Mouse (Mus musculus) MEL (cell line): ENCODE measurements around the gene Mex3a. TPM values are rescaled to one million over a fixed set of nuclear protein-coding genes. Genes with fewer than 3 reads are reported as not detected.

Experiments used
- DNase-seq: peaks from one replicate; pipeline ENCODE4 v3.0.0; 2011; ENCODE audit warnings: low read depth, low spot score
- H3K27ac ChIP-seq: 2 replicates; pipeline ENCODE4 v1.5.1; 2012; ENCODE audit warnings: low read depth, mild to moderate bottlenecking, control low read depth, low read length, moderate library complexity; ENCODE audit not compliant: control insufficient read depth
- H3K27me3 ChIP-seq, 2 experiments: fragments of 150-350 bp in 1 of 2; sonication (generic) in 1 of 2; 2 replicates each; pipeline ENCODE4 v1.6.1; 2012; ENCODE audit warnings: low read length in 2 of 2, mild to moderate bottlenecking in 2 of 2, improper control_type of control experiment in 1 of 2, moderate library complexity in 1 of 2; ENCODE audit not compliant: insufficient read depth in 2 of 2, control insufficient read depth in 1 of 2
- H3K36me3 ChIP-seq, 2 experiments: 2 replicates each; pipeline ENCODE4 v1.6.1; 2012 to 2014; ENCODE audit warnings: low read length in 2 of 2, improper control_type of control experiment in 1 of 2, inconsistent platforms in 1 of 2, mild to moderate bottlenecking in 1 of 2; ENCODE audit not compliant: insufficient read depth in 2 of 2, control insufficient read depth in 1 of 2
- H3K4me1 ChIP-seq, 2 experiments: fragments of 150-350 bp in 1 of 2; sonication (generic) in 1 of 2; 2 replicates each; pipeline ENCODE4 v1.6.1; 2012; ENCODE audit warnings: low read length in 2 of 2, improper control_type of control experiment in 1 of 2, mild to moderate bottlenecking in 1 of 2; ENCODE audit not compliant: insufficient read depth in 2 of 2, control insufficient read depth in 1 of 2
- H3K4me3 ChIP-seq, 2 experiments: fragments of 150-350 bp in 1 of 2; sonication (generic) in 1 of 2; 2 replicates each; pipeline ENCODE4 v1.5.1; 2012; ENCODE audit warnings: low read depth in 2 of 2, low read length in 2 of 2, mild to moderate bottlenecking in 2 of 2, moderate library complexity in 2 of 2, control low read depth in 1 of 2, improper control_type of control experiment in 1 of 2; ENCODE audit not compliant: control insufficient read depth in 1 of 2, insufficient read depth in 1 of 2
- H3K79me2 ChIP-seq: 2 replicates; pipeline ENCODE4 v1.6.1; 2012; ENCODE audit warnings: mild to moderate bottlenecking, low read length, moderate library complexity; ENCODE audit not compliant: control insufficient read depth, poor library complexity, insufficient read depth
- H3K9ac ChIP-seq: 2 replicates; pipeline ENCODE4 v1.6.1; 2012; ENCODE audit warnings: low read depth, mild to moderate bottlenecking, control low read depth, low read length, moderate library complexity; ENCODE audit not compliant: control insufficient read depth, poor library complexity, severe bottlenecking
- H3K9me3 ChIP-seq: fragments of 150-350 bp; sonication (generic); replicated peaks from 2 replicates; pipeline ENCODE4 v1.6.1; 2012; ENCODE audit warnings: mild to moderate bottlenecking, low read length, improper control_type of control experiment, moderate library complexity; ENCODE audit not compliant: insufficient read depth
- BHLHE40 ChIP-seq: IDR thresholded peaks from 2 replicates; pipeline ENCODE4 v1.6.1; 2012; ENCODE audit warnings: low read depth, mild to moderate bottlenecking, inconsistent platforms, low read length, improper control_type of control experiment, borderline replicate concordance
- CHD1 ChIP-seq: IDR thresholded peaks from 2 replicates; pipeline ENCODE4 v1.6.1; 2012; ENCODE audit warnings: low read depth, mild to moderate bottlenecking, inconsistent platforms, low read length, improper control_type of control experiment
- CHD2 ChIP-seq: IDR thresholded peaks from 2 replicates; pipeline ENCODE4 v1.6.1; 2011; ENCODE audit warnings: low read length, improper control_type of control experiment
- E2F4 ChIP-seq: IDR thresholded peaks from 2 replicates; pipeline ENCODE4 v1.6.1; 2011; ENCODE audit warnings: low read depth, low read length, improper control_type of control experiment, borderline replicate concordance
- ELF1 ChIP-seq: IDR thresholded peaks from 2 replicates; pipeline ENCODE4 v1.6.1; 2014; ENCODE audit warnings: low read depth, mild to moderate bottlenecking, inconsistent platforms, low read length, improper control_type of control experiment, moderate library complexity
- EP300 ChIP-seq, 2 experiments: IDR thresholded peaks; 2 replicates each; pipeline ENCODE4 v1.6.1; 2011; ENCODE audit warnings: improper control_type of control experiment in 2 of 2, low read length in 2 of 2, low read depth in 1 of 2, mild to moderate bottlenecking in 1 of 2
- ETS1 ChIP-seq: IDR thresholded peaks from 2 replicates; pipeline ENCODE4 v1.6.1; 2012; ENCODE audit warnings: low read depth, mild to moderate bottlenecking, inconsistent platforms, low read length, improper control_type of control experiment, moderate library complexity
- GABPA ChIP-seq: IDR thresholded peaks from 2 replicates; pipeline ENCODE4 v1.6.1; 2012; ENCODE audit warnings: low read depth, mild to moderate bottlenecking, inconsistent platforms, low read length, improper control_type of control experiment, moderate library complexity
- GATA1 ChIP-seq: IDR thresholded peaks from 2 replicates; pipeline ENCODE4 v1.6.1; 2011; ENCODE audit warnings: low read depth, low read length, improper control_type of control experiment
- HCFC1 ChIP-seq: IDR thresholded peaks from 2 replicates; pipeline ENCODE4 v1.6.1; 2012; ENCODE audit warnings: low read depth, mild to moderate bottlenecking, inconsistent platforms, low read length, improper control_type of control experiment, moderate library complexity
- JUND ChIP-seq: IDR thresholded peaks from 2 replicates; pipeline ENCODE4 v1.6.1; 2011; ENCODE audit warnings: low read depth, mild to moderate bottlenecking, improper control_type of control experiment, low read length
- MAFK ChIP-seq: IDR thresholded peaks from 2 replicates; pipeline ENCODE4 v1.6.1; 2011; ENCODE audit warnings: low read depth, mild to moderate bottlenecking, low read length, improper control_type of control experiment, borderline replicate concordance
- MAX ChIP-seq: IDR thresholded peaks from 2 replicates; pipeline ENCODE4 v1.6.1; 2011; ENCODE audit warnings: low read length, improper control_type of control experiment
- MAZ ChIP-seq: IDR thresholded peaks from 2 replicates; pipeline ENCODE4 v1.6.1; 2012; ENCODE audit warnings: low read depth, mild to moderate bottlenecking, inconsistent platforms, low read length, improper control_type of control experiment
- MEF2A ChIP-seq: IDR thresholded peaks from 2 replicates; pipeline ENCODE4 v1.6.1; 2014; ENCODE audit warnings: low read depth, mild to moderate bottlenecking, inconsistent platforms, low read length, improper control_type of control experiment; ENCODE audit not compliant: poor library complexity, insufficient replicate concordance, severe bottlenecking; ENCODE audit errors: extremely low read depth
- MXI1 ChIP-seq: IDR thresholded peaks from 2 replicates; pipeline ENCODE4 v1.6.1; 2011; ENCODE audit warnings: mild to moderate bottlenecking, low read depth, low read length, improper control_type of control experiment
- NELFE ChIP-seq: IDR thresholded peaks from 2 replicates; pipeline ENCODE4 v1.6.1; 2011; ENCODE audit warnings: low read depth, low read length, improper control_type of control experiment
- NRF1 ChIP-seq: IDR thresholded peaks from 2 replicates; pipeline ENCODE4 v1.6.1; 2014; ENCODE audit warnings: low read depth, mild to moderate bottlenecking, inconsistent platforms, low read length, improper control_type of control experiment, moderate library complexity; ENCODE audit not compliant: poor library complexity, insufficient read depth, severe bottlenecking
- POLR2AphosphoS2 ChIP-seq: IDR thresholded peaks from 2 replicates; pipeline ENCODE4 v1.6.1; 2011; ENCODE audit warnings: low read length, improper control_type of control experiment
- POLR2AphosphoS5 ChIP-seq: IDR thresholded peaks from 2 replicates; pipeline ENCODE4 v1.6.1; 2012; ENCODE audit warnings: low read depth, borderline replicate concordance, mild to moderate bottlenecking, inconsistent platforms, low read length, moderate library complexity, mixed read lengths
- RAD21 ChIP-seq: IDR thresholded peaks from 2 replicates; pipeline ENCODE4 v1.6.1; 2011; ENCODE audit warnings: mild to moderate bottlenecking, low read depth, low read length, improper control_type of control experiment
- SIN3A ChIP-seq: IDR thresholded peaks from 2 replicates; pipeline ENCODE4 v1.6.1; 2012; ENCODE audit warnings: low read length, improper control_type of control experiment, inconsistent platforms
- SMC3 ChIP-seq: IDR thresholded peaks from 2 replicates; pipeline ENCODE4 v1.6.1; 2011; ENCODE audit warnings: low read depth, low read length, improper control_type of control experiment
- TBP ChIP-seq: IDR thresholded peaks from 2 replicates; pipeline ENCODE4 v1.8.0; 2011; ENCODE audit warnings: low read depth, low read length, improper control_type of control experiment
- TCF12 ChIP-seq: IDR thresholded peaks from 2 replicates; pipeline ENCODE4 v1.6.1; 2014; ENCODE audit warnings: low read depth, mild to moderate bottlenecking, inconsistent platforms, low read length, improper control_type of control experiment, moderate library complexity
- UBTF ChIP-seq: IDR thresholded peaks from 2 replicates; pipeline ENCODE4 v1.6.1; 2012; ENCODE audit warnings: low read depth, mild to moderate bottlenecking, inconsistent platforms, low read length, improper control_type of control experiment, moderate library complexity, borderline replicate concordance; ENCODE audit not compliant: insufficient read depth
- USF1 ChIP-seq: IDR thresholded peaks from 2 replicates; pipeline ENCODE4 v1.6.1; 2014; ENCODE audit warnings: low read depth, mild to moderate bottlenecking, inconsistent platforms, low read length, improper control_type of control experiment, moderate library complexity
- ZC3H11A ChIP-seq: IDR thresholded peaks from 2 replicates; pipeline ENCODE4 v1.6.1; 2012; ENCODE audit warnings: low read depth, mild to moderate bottlenecking, inconsistent platforms, low read length, improper control_type of control experiment
- ZKSCAN1 ChIP-seq: IDR thresholded peaks from 2 replicates; pipeline ENCODE4 v1.6.1; 2012; ENCODE audit warnings: low read depth, mild to moderate bottlenecking, inconsistent platforms, low read length, improper control_type of control experiment, moderate library complexity
- ZMIZ1 ChIP-seq: IDR thresholded peaks from 2 replicates; pipeline ENCODE4 v1.6.1; 2012; ENCODE audit warnings: low read depth, mild to moderate bottlenecking, inconsistent platforms, low read length, improper control_type of control experiment, moderate library complexity
- ZNF384 ChIP-seq: IDR thresholded peaks from 2 replicates; pipeline ENCODE4 v1.6.1; 2012; ENCODE audit warnings: low read depth, mild to moderate bottlenecking, inconsistent platforms, low read length, improper control_type of control experiment
- polyA plus RNA-seq, 2 experiments: library from polyadenylated mRNA; stranded (reverse) in 1 of 2; unstranded in 1 of 2; fragments of >175 nt in 1 of 2; fragments of >200 nt in 1 of 2; gene quantifications; 2 replicates each; pipeline versions ENCODE4 v1.2.1 to v1.2.4; 2012; ENCODE audit warnings: low replicate concordance in 2 of 2, low read depth in 1 of 2; ENCODE audit not compliant: insufficient read length in 2 of 2, insufficient read depth in 1 of 2, missing spikeins in 1 of 2
- total RNA-seq: library from RNA; depleted of rRNA; stranded (reverse); fragments of 300-350 nt; gene quantifications from 2 replicates; pipeline ENCODE4 v1.2.3, GENCODE M21; 2012

Gene Mex3a
- total and polyA plus RNA-seq, 3 experiments, result 5.5 to 10.1 TPM; not detected in 1

DNA sequence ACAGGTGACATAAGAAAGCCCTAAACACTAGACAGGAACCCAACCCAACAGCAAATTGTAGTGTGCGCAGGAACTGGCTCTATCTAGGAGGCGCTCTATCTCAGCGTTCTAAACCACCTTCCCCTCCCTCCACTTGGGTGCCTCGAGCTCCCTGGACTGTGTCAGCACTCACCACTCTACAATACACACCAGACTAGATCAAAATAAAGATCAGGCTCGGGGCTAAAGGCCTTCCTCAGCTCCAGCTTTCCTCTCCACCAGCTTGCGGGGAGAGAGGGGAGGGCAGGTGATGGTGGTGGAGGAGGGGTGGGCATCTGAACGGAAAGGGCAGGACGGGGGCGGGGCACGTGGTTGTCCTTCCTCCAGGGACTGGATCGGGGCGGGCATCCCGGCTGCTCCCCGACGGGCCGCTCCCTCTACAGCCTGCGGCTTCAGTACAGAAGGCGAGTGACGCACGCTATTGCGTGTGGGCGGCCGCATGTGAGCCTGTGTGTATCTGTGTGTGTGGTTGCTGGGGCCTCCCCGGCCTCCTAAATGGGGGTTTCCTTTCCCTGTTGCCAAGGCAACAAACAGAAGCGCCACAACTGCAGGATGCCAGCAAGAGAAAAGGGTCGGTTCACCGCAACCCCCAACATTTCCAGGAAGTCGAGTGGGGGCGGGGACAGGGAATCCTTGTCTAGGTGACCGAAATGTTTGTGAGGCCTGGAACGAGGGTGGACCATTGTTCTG lies 22.3 kb upstream of the Mex3a start, which contains the start of gene Lmna (continued):
- TF ChIP-seq UBTF (no peak), ZKSCAN1 (no peak), MXI1 (peak; percentile 93), TBP (peak; percentile 66)

DNA sequence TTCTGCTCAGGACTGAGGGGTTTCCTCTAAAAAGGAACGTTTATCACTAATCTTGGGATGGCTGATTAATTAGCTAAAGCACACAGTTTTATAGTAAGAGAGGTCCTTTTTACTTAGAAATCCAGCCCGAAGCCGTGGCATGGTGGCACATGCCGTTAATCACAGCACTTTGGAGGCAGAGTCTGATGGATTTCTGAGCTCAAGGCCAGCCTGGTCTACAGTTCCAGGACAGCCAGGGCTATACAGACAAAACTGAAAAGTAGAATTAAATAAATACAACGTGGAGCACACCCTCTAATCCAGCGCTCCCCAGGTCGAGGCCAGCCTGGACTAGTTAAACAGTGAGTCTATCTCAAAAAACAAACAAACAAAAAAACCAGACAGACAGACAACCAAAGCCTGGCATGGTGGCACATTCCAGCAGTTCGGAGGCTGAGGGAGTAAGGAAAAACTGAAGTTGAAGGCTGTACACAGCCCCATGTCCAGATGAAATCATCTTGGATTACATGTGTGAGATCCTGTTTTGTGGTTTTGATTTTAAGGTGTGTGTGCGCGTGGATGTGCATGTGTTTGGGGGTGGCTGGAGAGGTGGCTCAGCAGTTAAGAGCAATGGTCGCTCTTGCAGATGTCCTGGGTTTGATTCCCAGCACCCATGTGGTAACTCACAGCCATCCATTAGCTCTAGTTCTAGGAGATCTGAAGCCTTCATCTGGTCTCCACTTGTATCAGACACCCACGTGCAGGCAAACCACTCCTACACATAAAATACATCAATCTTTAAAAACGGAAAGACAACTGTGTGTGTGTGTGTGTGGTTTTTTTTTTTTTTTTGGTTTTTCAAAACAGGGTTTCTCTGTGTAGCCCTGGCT lies 21.5 kb upstream of the Mex3a start:
- peak overlapping the region; percentile 98 for H3K27ac ChIP-seq
- H3K4me1 ChIP-seq, result peaks cover 26 to 64% of the 10 kb centered on the region in 2 experiments
- TF ChIP-seq BHLHE40 (0 out of 2 replicates have a peak, but pooled peaks have one; percentile 50), JUND (no peak), GABPA (no peak), ZNF384 (peak; percentile 85), CHD2 (no peak), MEF2A (no peak), ZMIZ1 (no peak), NRF1 (no peak), TBP (peak; percentile 10; the same call in 1 of the 2 replicates), POLR2AphosphoS5 (no peak), EP300 (IDR thresholded peaks at IDR 0.05; ENCODE audit: low read depth in 1 of 2, low read length in 2 of 2) (peak in 1 of 2 experiments; percentile 31; a peak in 1 of 4 replicates), NELFE (no peak), MAZ (no peak), TCF12 (no peak), ELF1 (no peak), SMC3 (no peak), USF1 (no peak), SIN3A (peak; percentile 68; the same call in 1 of the 2 replicates), ETS1 (peak; percentile 12; the same call in 1 of the 2 replicates), MAFK (no peak), HCFC1 (no peak), RAD21 (no peak), POLR2AphosphoS2 (no peak), ZC3H11A (no peak), UBTF (no peak), CHD1 (no peak), E2F4 (no peak), MAX (peak; percentile 77), GATA1 (no peak)

More for the DNA sequence above, 21.5 kb upstream of the Mex3a start:
- H3K9me3 ChIP-seq, result no peaks in the 10 kb centered on the region
- no peaks in the 10 kb centered on the region for H3K27me3 ChIP-seq
- peak overlapping the region; percentile 39 to 73 for H3K4me3 ChIP-seq
- DNase-seq, result peak; percentile 62
- peaks cover 0 to 54% of the 10 kb centered on the region in 2 experiments; a peak in 2 of 4 replicates for H3K36me3 ChIP-seq
- H3K79me2 ChIP-seq, result peaks cover 1% of the 10 kb centered on the region; the same call in 1 of the 2 replicates
- peak overlapping the region; percentile 41 for H3K9ac ChIP-seq
